Mouse (Mus musculus) hindbrain, embryonic 14.5 days (tissue): ENCODE results near the gene Fam162a. TPM values are rescaled to one million over a fixed set of nuclear protein-coding genes. Genes with fewer than 3 reads are reported as not detected.
"Not testable (repeated sequence)": the region's sequence is repeated elsewhere in the genome, so short reads cannot be mapped to it uniquely, and the experiment has no call there.

ENCODE experiments used
- ATAC-seq: fragments of 200-750 bp; cut with Nextera tagmentation; 2 replicates; pipeline ENCODE4 v1.8.0; 2017; ENCODE audit warnings: moderate number of reproducible peaks, mild to moderate bottlenecking, moderate TSS enrichment, moderate library complexity; ENCODE audit not compliant: low FRiP score
- DNase-seq: peaks from one replicate; pipeline ENCODE4 v3.0.0-alpha.2; 2015; ENCODE audit warnings: low spot score
- H3K27ac ChIP-seq: fragments of 300-500 bp; sonication (generic); 2 replicates; pipeline ENCODE4 v1.5.1; 2014; ENCODE audit warnings: mild to moderate bottlenecking, moderate library complexity
- H3K27me3 ChIP-seq: fragments of 300-500 bp; sonication (generic); 2 replicates; pipeline ENCODE4 v1.6.1; 2014; ENCODE audit warnings: mild to moderate bottlenecking, low read length, mixed read lengths; ENCODE audit not compliant: control insufficient read depth, insufficient read depth
- H3K36me3 ChIP-seq: fragments of 300-500 bp; sonication (generic); replicated peaks from 2 replicates; pipeline ENCODE4 v1.6.1; 2014; ENCODE audit not compliant: control insufficient read depth, insufficient read depth
- H3K4me1 ChIP-seq: fragments of 300-500 bp; sonication (generic); replicated peaks from 2 replicates; pipeline ENCODE4 v1.6.1; 2014; ENCODE audit warnings: antibody characterized with exemption, low read length, mixed read lengths; ENCODE audit not compliant: control insufficient read depth, insufficient read depth
- H3K4me2 ChIP-seq: fragments of 300-500 bp; sonication (generic); replicated peaks from 2 replicates; pipeline ENCODE4 v1.6.1; 2014; ENCODE audit warnings: mild to moderate bottlenecking, moderate library complexity
- H3K4me3 ChIP-seq: fragments of 300-500 bp; sonication (generic); replicated peaks from 2 replicates; pipeline ENCODE4 v1.5.1; 2014; ENCODE audit warnings: mild to moderate bottlenecking, low read length
- H3K9ac ChIP-seq: fragments of 300-500 bp; sonication (generic); 2 replicates; pipeline ENCODE4 v1.6.1; 2014
- H3K9me3 ChIP-seq: fragments of 300-500 bp; sonication (generic); 2 replicates; pipeline ENCODE4 v1.6.1; 2016; ENCODE audit warnings: low read length; ENCODE audit not compliant: control insufficient read depth
- WGBS: fragments of 180-500 bp; shearing (Covaris S2); extraction: QIAGEN DNeasy Blood & Tissue Kit; methylation state at CpG from one replicate; pipeline ENCODE4 v1.1.7; 2014; 5-methylcytosine and 5-hydroxymethylcytosine counted together
- polyA plus RNA-seq: library from polyadenylated mRNA; unstranded; fragments of >200 nt; fragmentation: Nextera tagmentation; extraction: Ambion mirVana; gene quantifications from 2 replicates; pipeline ENCODE4 v1.2.1, GENCODE M21; 2014

Gene Fam162a
- polyA plus RNA-seq, 1 experiment from 2014 or later, result 139 TPM

DNA sequence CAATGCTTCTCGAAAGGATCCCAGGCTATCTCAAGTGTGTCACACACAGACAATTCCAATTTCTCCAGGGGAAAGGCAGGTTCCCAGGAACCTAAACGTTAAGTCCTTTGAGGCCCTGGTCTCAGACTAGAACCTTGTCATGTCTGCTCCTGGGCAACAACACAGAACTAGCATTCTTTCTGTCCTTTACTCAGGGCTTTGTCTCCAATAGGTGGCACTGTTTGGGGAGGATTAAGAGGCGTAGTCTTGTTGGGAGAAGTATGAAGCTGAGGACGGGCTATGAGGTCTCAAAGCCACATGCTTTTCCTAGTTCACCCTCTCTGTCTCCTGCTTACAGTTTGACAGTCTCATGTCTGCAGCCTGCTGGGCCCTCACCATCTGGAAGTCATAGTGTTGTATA lies 23.9 kb downstream of the Fam162a start:
- no peak overlapping the region for H3K27ac ChIP-seq
- DNase-seq (no peak), ATAC-seq (no peak)
- H3K4me2 ChIP-seq, result no peak overlapping the region
- H3K9ac ChIP-seq, result no peak overlapping the region
- H3K4me1 ChIP-seq, result peaks cover 4% of the 10 kb centered on the region; the same call in 1 of the 2 replicates
- 95% methylated on average over 4 of the region's 4 CpGs for WGBS
- no peaks in the 10 kb centered on the region for H3K27me3 ChIP-seq
- H3K9me3 ChIP-seq, result no peaks in the 10 kb centered on the region
- no peak overlapping the region for H3K4me3 ChIP-seq
- H3K36me3 ChIP-seq, result peaks cover 71% of the 10 kb centered on the region

DNA sequence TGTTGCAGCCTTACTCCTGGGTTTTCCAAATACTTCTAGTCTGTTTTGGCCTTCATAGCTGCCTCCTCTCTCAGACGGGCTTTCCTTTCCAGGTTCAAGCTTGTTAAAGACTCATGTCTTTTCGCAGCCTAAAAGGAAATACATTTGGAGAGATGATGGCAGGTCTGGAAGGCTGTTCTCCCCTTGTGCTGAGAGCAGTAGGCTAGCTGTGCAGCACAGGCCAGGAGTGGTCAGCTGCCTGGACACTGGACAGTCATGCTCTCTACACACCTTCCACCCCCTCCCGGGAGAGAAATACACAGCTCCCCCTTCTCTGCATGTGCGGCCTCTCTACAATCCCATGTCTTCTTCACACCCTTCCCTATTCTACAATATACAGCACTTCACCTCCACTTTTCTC lies 27.4 kb downstream of the Fam162a start:
- 91% methylated on average over 4 of the region's 4 CpGs for WGBS
- H3K9me3 ChIP-seq, result no peaks in the 10 kb centered on the region
- H3K9ac ChIP-seq, result no peak overlapping the region
- ATAC-seq (no peak), DNase-seq (no peak)
- H3K27me3 ChIP-seq, result no peaks in the 10 kb centered on the region
- no peak overlapping the region for H3K4me3 ChIP-seq
- no peak overlapping the region for H3K4me2 ChIP-seq
- peaks cover 21% of the 10 kb centered on the region for H3K4me1 ChIP-seq
- H3K27ac ChIP-seq, result no peak overlapping the region
- peaks cover 44% of the 10 kb centered on the region for H3K36me3 ChIP-seq

DNA sequence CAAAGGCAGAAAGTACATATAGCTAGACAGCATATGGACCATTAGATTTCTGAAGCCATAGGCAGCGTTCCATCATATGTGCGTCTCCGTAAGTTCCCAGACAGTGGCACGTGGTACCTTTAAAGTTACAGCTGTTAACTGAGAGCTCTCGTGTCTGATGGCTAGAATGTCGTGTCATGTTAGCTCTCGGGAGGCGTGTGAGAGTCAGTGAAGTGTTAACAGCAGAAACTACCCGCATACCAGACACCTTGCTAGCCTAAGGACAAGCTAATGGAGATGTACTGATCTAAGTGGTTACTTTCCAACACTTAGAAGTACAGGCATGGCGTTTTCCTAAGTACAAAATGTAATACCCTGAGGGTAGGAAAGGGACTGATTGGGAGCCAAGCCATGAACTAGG lies 28.3 kb downstream of the Fam162a start:
- DNase-seq (no peak), ATAC-seq (no peak)
- Histone ChIP-seq H3K36me3 (peaks cover 35% of the 10 kb centered on the region), H3K4me3 (no peak overlapping the region), H3K4me1 (peaks cover 21% of the 10 kb centered on the region), H3K27me3 (no peaks in the 10 kb centered on the region), H3K27ac (no peak overlapping the region), H3K4me2 (no peak overlapping the region), H3K9ac (no peak overlapping the region), H3K9me3 (no peaks in the 10 kb centered on the region)
- WGBS, result 89% methylated on average over 10 of the region's 10 CpGs

- Histone ChIP-seq H3K27me3 (no peaks in the 10 kb centered on the region), H3K4me3 (peak overlapping the region; percentile 50), H3K36me3 (peaks cover 42% of the 10 kb centered on the region), H3K27ac (peak overlapping the region; percentile 73), H3K4me1 (peaks cover 21% of the 10 kb centered on the region), H3K9me3 (no peaks in the 10 kb centered on the region), H3K4me2 (peak overlapping the region; percentile 69), H3K9ac (peak overlapping the region; percentile 66)
- ATAC-seq, result no peak
- WGBS, result 33% methylated on average over 11 of the region's 11 CpGs
- no peak for DNase-seq
These were observed 29.8 kb downstream of the Fam162a start for GRCm38 (mm10) chr16:36041625-36042020.

- no peaks in the 10 kb centered on the region for H3K27me3 ChIP-seq
- peak within 1 kb of the TSS; percentile 69 for H3K4me2 ChIP-seq
- H3K27ac ChIP-seq, result peak within 1 kb of the TSS; percentile 73
- peak; percentile 98 for ATAC-seq
- H3K9ac ChIP-seq, result peak within 1 kb of the TSS; percentile 66
- H3K36me3 ChIP-seq, result peaks cover 43% of the 10 kb centered on the region
- peak; percentile 98 for DNase-seq
- H3K4me1 ChIP-seq, result peaks cover 21% of the 10 kb centered on the region
- WGBS, result 2% methylated on average over 39 of the region's 39 CpGs
- no peaks in the 10 kb centered on the region for H3K9me3 ChIP-seq
- peak within 1 kb of the TSS; percentile 50 for H3K4me3 ChIP-seq
These were observed 30.5 kb downstream of the Fam162a start, which contains the start of gene Wdr5b for GRCm38 (mm10) chr16:36040640-36041624. Gene Wdr5b, plus strand, starts transcription at chr16:36041190.

- not testable (repeated sequence) for H3K4me3 ChIP-seq, H3K4me2 ChIP-seq, H3K9ac ChIP-seq, H3K9me3 ChIP-seq, ATAC-seq, H3K27ac ChIP-seq, H3K27me3 ChIP-seq, H3K4me1 ChIP-seq, DNase-seq
- WGBS, result 89% methylated on average over 1 of the region's 2 CpGs
- peaks cover 55% of the 10 kb centered on the region for H3K36me3 ChIP-seq
These were observed 43.3 kb downstream of the Fam162a start for GRCm38 (mm10) chr16:36028120-36028519.

GRCm38 (mm10) chr16:36016335-36016734 lies 55.1 kb downstream of the Fam162a start:
- ATAC-seq, result no peak
- Histone ChIP-seq H3K27ac (no peak overlapping the region), H3K9ac (no peak overlapping the region), H3K4me3 (no peak overlapping the region), H3K27me3 (no peaks in the 10 kb centered on the region), H3K9me3 (no peaks in the 10 kb centered on the region), H3K36me3 (peaks cover 65% of the 10 kb centered on the region), H3K4me2 (no peak overlapping the region), H3K4me1 (no peaks in the 10 kb centered on the region)
- no peak for DNase-seq
- WGBS, result 96% methylated on average over 1 of the region's 1 CpGs

- Histone ChIP-seq H3K4me3 (no peak overlapping the region), H3K4me2 (no peak overlapping the region), H3K27me3 (no peaks in the 10 kb centered on the region), H3K9ac (no peak overlapping the region), H3K27ac (no peak overlapping the region), H3K9me3 (no peaks in the 10 kb centered on the region), H3K4me1 (no peaks in the 10 kb centered on the region), H3K36me3 (peaks cover 43% of the 10 kb centered on the region)
- 93% methylated on average over 3 of the region's 3 CpGs for WGBS
- no peak for ATAC-seq
- DNase-seq, result no peak
These were observed 63.0 kb downstream of the Fam162a start for GRCm38 (mm10) chr16:36008396-36008795.

- not testable (repeated sequence) for H3K9ac ChIP-seq, DNase-seq, H3K9me3 ChIP-seq, H3K4me2 ChIP-seq, H3K27me3 ChIP-seq, H3K4me3 ChIP-seq, H3K27ac ChIP-seq, H3K4me1 ChIP-seq, ATAC-seq
- peaks cover 30% of the 10 kb centered on the region for H3K36me3 ChIP-seq
- 97% methylated on average over 4 of the region's 4 CpGs for WGBS
These were observed 72.5 kb downstream of the Fam162a start for GRCm38 (mm10) chr16:35998852-35999251.
